Mouse (Mus musculus) CH12.LX (cell line): ENCODE data around the gene Fbf1. TPM values are rescaled to one million over a fixed set of nuclear protein-coding genes. Genes with fewer than 3 reads are reported as not detected.

Experiments used
- DNase-seq: peaks from one replicate; pipeline ENCODE4 v3.0.0-alpha.2; 2013; ENCODE audit errors: extremely low read depth
- H3K27ac ChIP-seq: 2 replicates; pipeline ENCODE4 v1.5.1; 2012; ENCODE audit warnings: low read depth, mild to moderate bottlenecking, control low read depth, moderate library complexity; ENCODE audit not compliant: insufficient read depth
- H3K27me3 ChIP-seq: replicated peaks from 2 replicates; pipeline ENCODE3; 2012; ENCODE audit warnings: inconsistent platforms
- H3K36me3 ChIP-seq, 2 experiments: replicated peaks in 1 of 2; 2 replicates each; pipeline versions ENCODE3 to v1.6.1; 2012; ENCODE audit warnings: inconsistent platforms in 1 of 2, low read length in 1 of 2, mild to moderate bottlenecking in 1 of 2, mixed read lengths in 1 of 2, moderate library complexity in 1 of 2; ENCODE audit not compliant: control insufficient read depth in 1 of 2, insufficient read depth in 1 of 2
- H3K4me1 ChIP-seq, 2 experiments: 2 replicates each; pipeline ENCODE4 v1.6.1; 2012; ENCODE audit warnings: inconsistent platforms in 1 of 2, moderate library complexity in 1 of 2; ENCODE audit not compliant: insufficient read depth in 2 of 2, control insufficient read depth in 1 of 2
- H3K4me2 ChIP-seq: 2 replicates; pipeline ENCODE4 v1.6.1; 2012; ENCODE audit warnings: low read depth, mild to moderate bottlenecking, control low read depth; ENCODE audit not compliant: poor library complexity, insufficient read depth, severe bottlenecking
- H3K4me3 ChIP-seq, 3 experiments: fragments of 150-350 bp in 1 of 3; sonication (generic) in 1 of 3; replicated peaks in 1 of 3; 2 replicates each; pipeline versions ENCODE3 to v1.5.1; 2011 to 2012; ENCODE audit warnings: low read depth in 2 of 3, low read length in 2 of 3, mild to moderate bottlenecking in 2 of 3, moderate library complexity in 2 of 3, control low read depth in 1 of 3, improper control_type of control experiment in 1 of 3, inconsistent platforms in 1 of 3, mixed read lengths in 1 of 3; ENCODE audit not compliant: poor library complexity in 1 of 3
- H3K79me2 ChIP-seq: replicated peaks from 2 replicates; pipeline ENCODE4 v1.6.1; 2012; ENCODE audit warnings: mild to moderate bottlenecking, moderate library complexity; ENCODE audit not compliant: control insufficient read depth, poor library complexity, insufficient read depth, severe bottlenecking; ENCODE audit errors: extremely low read depth
- H3K9ac ChIP-seq: 2 replicates; pipeline ENCODE4 v1.6.1; 2012; ENCODE audit warnings: low read depth, mild to moderate bottlenecking, control low read depth, moderate library complexity; ENCODE audit not compliant: insufficient read depth
- H3K9me3 ChIP-seq: replicated peaks from 2 replicates; pipeline ENCODE3; 2012; ENCODE audit warnings: low read length, inconsistent platforms, mixed read lengths
- CHD1 ChIP-seq: IDR thresholded peaks from 2 replicates; pipeline ENCODE4 v1.6.1; 2012; ENCODE audit warnings: low read depth, low read length, improper control_type of control experiment, inconsistent platforms
- EP300 ChIP-seq: IDR thresholded peaks from 2 replicates; pipeline ENCODE4 v1.6.1; 2011; ENCODE audit warnings: low read length, improper control_type of control experiment
- ETS1 ChIP-seq: conservative IDR thresholded peaks from 2 replicates; pipeline ENCODE4 v1.6.1; 2012; ENCODE audit warnings: low read depth, mild to moderate bottlenecking, inconsistent platforms, low read length, improper control_type of control experiment, moderate library complexity
- NRF1 ChIP-seq: IDR thresholded peaks from 2 replicates; pipeline ENCODE4 v1.6.1; 2014; ENCODE audit warnings: low read depth, mild to moderate bottlenecking, inconsistent platforms, low read length, improper control_type of control experiment, moderate library complexity
- POLR2A ChIP-seq: IDR thresholded peaks from 2 replicates; pipeline ENCODE4 v1.6.1; 2011; ENCODE audit warnings: low read depth, mild to moderate bottlenecking, improper control_type of control experiment, low read length
- POLR2AphosphoS2 ChIP-seq: IDR thresholded peaks from 2 replicates; pipeline ENCODE4 v1.6.1; 2011; ENCODE audit warnings: low read depth, low read length, improper control_type of control experiment
- SIN3A ChIP-seq: IDR thresholded peaks from 2 replicates; pipeline ENCODE4 v1.6.1; 2012; ENCODE audit warnings: low read length, improper control_type of control experiment, inconsistent platforms
- SMC3 ChIP-seq: IDR thresholded peaks from 2 replicates; pipeline ENCODE4 v1.6.1; 2011; ENCODE audit warnings: low read depth, low read length, improper control_type of control experiment
- UBTF ChIP-seq: IDR thresholded peaks from 2 replicates; pipeline ENCODE4 v1.6.1; 2012; ENCODE audit warnings: low read depth, mild to moderate bottlenecking, inconsistent platforms, low read length, improper control_type of control experiment, moderate library complexity
- USF1 ChIP-seq: IDR thresholded peaks from 2 replicates; pipeline ENCODE4 v1.6.1; 2014; ENCODE audit warnings: low read depth, mild to moderate bottlenecking, inconsistent platforms, low read length, improper control_type of control experiment
- ZC3H11A ChIP-seq: IDR thresholded peaks from 2 replicates; pipeline ENCODE4 v1.6.1; 2012; ENCODE audit warnings: low read depth, mild to moderate bottlenecking, inconsistent platforms, low read length, improper control_type of control experiment
- dilution Hi-C: fragments of 300-500 bp; cut with MboI; formaldehyde crosslinking; loops from 2 replicates; pipeline ENCODE4 v1.14.3; 2020; ENCODE audit warnings: low sequenced_read_pairs; ENCODE audit not compliant: extremely low pct_unique_long_range_greater_than_20kb, extremely low pct_ligation_motif_present
- in situ Hi-C: fragments of 300-500 bp; cut with MboI; formaldehyde crosslinking; loops from 3 replicates; pipeline ENCODE4 v1.14.3; 2019; ENCODE audit warnings: low sequenced_read_pairs, low pct_ligation_motif_present, low pct_unique_long_range_greater_than_20kb, mixed read lengths
- polyA plus RNA-seq: library from polyadenylated mRNA; unstranded; fragments of >175 nt; gene quantifications from 2 replicates; pipeline ENCODE4 v1.2.1, GENCODE M21; 2012; ENCODE audit warnings: low read depth; ENCODE audit not compliant: insufficient read length
- total RNA-seq, 2 experiments: library from RNA; depleted of rRNA; stranded (reverse); fragments of 300-350 nt in 1 of 2; fragments of >200 nt in 1 of 2; gene quantifications; 2 replicates each; pipeline ENCODE4 v1.2.3; 2012 to 2014

The Fbf1 gene
- total and polyA plus RNA-seq, 3 experiments = 23.9 to 44.8 (median 39.0) TPM

DNA sequence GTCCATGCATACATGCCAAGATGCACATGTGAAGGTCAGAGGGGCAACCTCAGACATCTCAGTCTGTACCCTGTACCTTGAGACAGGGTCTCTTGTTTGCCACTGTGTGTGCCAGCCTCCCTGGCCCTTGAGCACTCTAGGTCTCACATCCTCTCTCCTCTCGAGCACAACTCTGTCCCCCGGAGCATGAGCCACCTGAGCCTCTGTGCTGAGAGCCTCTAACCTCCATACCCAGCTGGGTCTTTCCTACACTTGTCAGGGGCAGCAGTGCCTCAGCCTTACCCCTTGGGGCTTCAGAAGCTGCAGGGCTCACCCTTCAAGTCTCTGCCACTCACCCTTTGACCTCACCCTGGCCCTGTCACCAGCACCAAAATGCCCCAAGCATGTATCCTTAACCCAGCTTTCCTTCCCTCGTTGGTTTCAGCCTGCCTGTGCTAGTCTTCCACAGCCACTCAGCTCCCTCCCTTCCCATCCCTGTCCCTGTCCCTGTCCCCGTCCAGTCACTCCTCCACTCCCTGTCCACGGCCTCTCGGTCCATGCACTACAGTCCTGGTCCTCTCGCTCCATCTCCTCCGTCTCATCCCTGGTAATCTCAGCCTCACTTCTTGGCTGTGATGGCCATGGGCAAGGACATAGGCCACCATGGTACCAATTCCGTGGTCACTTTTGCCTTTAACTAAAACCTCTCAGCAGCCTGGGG lies 38.7 kb downstream of the Fbf1 start:
- no peak for TF ChIP-seq CHD1
- no peak for TF ChIP-seq POLR2A
- TF ChIP-seq NRF1 = no peak
- no peak for TF ChIP-seq USF1
- peaks cover 34 to 63% of the 10 kb centered on the region in 2 experiments for H3K36me3 ChIP-seq
- no peak overlapping the region for H3K4me3 ChIP-seq
- in situ Hi-C loops (no loop called here), dilution Hi-C loops (no loop called here)
- H3K27me3 ChIP-seq = no peaks in the 10 kb centered on the region
- peaks cover 8% of the 10 kb centered on the region for H3K9me3 ChIP-seq
- H3K9ac ChIP-seq = no peak overlapping the region
- no peak overlapping the region for H3K4me2 ChIP-seq
- H3K4me1 ChIP-seq = peaks cover 6 to 16% of the 10 kb centered on the region in 2 experiments
- no peak overlapping the region for H3K27ac ChIP-seq
- no peak for DNase-seq
- H3K79me2 ChIP-seq = no peaks in the 10 kb centered on the region

DNA sequence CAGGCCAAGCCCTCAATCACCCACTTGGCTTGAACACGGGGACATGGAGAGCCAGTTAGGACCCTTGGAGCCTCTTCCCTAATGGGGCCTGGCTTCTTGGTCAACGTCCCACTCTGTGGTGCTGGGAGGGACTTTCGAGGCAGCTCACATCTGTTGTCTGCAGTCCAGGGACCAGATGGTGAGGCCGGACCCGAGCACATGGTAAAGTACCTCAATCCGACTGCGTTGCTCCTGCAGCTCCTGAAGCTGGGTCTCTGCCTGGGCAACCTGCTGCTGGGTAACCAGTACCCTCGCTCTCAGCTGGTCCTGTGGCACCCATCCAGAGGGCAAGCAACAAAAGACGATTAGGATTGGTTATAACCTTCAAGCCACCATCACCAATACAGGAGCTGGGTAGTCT lies 40.0 kb downstream of the Fbf1 start:
- H3K4me2 ChIP-seq = no peak overlapping the region
- H3K27ac ChIP-seq = no peak overlapping the region
- H3K9me3 ChIP-seq = peaks cover 8% of the 10 kb centered on the region
- no peaks in the 10 kb centered on the region for H3K79me2 ChIP-seq
- TF ChIP-seq POLR2AphosphoS2 (no peak), POLR2A (no peak), EP300 (no peak), ZC3H11A (no peak), USF1 (no peak), UBTF (no peak), SIN3A (no peak), SMC3 (no peak), ETS1 (no peak)
- TF ChIP-seq, all 38 proteins: peak for 0
- H3K27me3 ChIP-seq = no peaks in the 10 kb centered on the region
- in situ Hi-C loops (no loop called here), dilution Hi-C loops (no loop called here)
- H3K36me3 ChIP-seq = peaks cover 27 to 54% of the 10 kb centered on the region in 2 experiments
- H3K4me1 ChIP-seq = peaks cover 6 to 11% of the 10 kb centered on the region in 2 experiments; a peak in 3 of 4 replicates
- no peak overlapping the region for H3K9ac ChIP-seq
- no peak for DNase-seq
- H3K4me3 ChIP-seq = no peak overlapping the region
